Mouse (Mus musculus) ES-Bruce4 (cell line): ENCODE data around the gene Ptprk. TPM values are rescaled to one million over a fixed set of nuclear protein-coding genes. Genes with fewer than 3 reads are reported as not detected.

ENCODE experiments used
- H3K27ac ChIP-seq: 2 replicates; pipeline ENCODE4 v1.5.1; 2012; ENCODE audit warnings: low read length, inconsistent platforms; ENCODE audit not compliant: insufficient read depth
- H3K27me3 ChIP-seq: 2 replicates; pipeline ENCODE4 v1.6.1; 2012; ENCODE audit warnings: mild to moderate bottlenecking, low read length, inconsistent platforms; ENCODE audit not compliant: control insufficient read depth, poor library complexity, insufficient read depth, severe bottlenecking
- H3K36me3 ChIP-seq: 2 replicates; pipeline ENCODE4 v1.6.1; 2012; ENCODE audit warnings: inconsistent platforms, mild to moderate bottlenecking, low read length, moderate library complexity; ENCODE audit not compliant: control insufficient read depth, poor library complexity, insufficient read depth, severe bottlenecking
- H3K4me1 ChIP-seq: one replicate; pipeline ENCODE4 v1.8.1; 2011; ENCODE audit warnings: low read length; ENCODE audit not compliant: control insufficient read depth, insufficient read depth
- H3K4me3 ChIP-seq: 2 replicates; pipeline ENCODE4 v1.5.1; 2011; ENCODE audit warnings: low read depth, mild to moderate bottlenecking, low read length
- H3K9ac ChIP-seq: 2 replicates; pipeline ENCODE4 v1.6.1; 2012; ENCODE audit warnings: low read depth, mild to moderate bottlenecking, inconsistent platforms; ENCODE audit not compliant: poor library complexity, severe bottlenecking
- H3K9me3 ChIP-seq: replicated peaks from 2 replicates; pipeline ENCODE4 v1.6.1; 2012; ENCODE audit warnings: mild to moderate bottlenecking, low read length, inconsistent platforms; ENCODE audit not compliant: control insufficient read depth, poor library complexity, insufficient read depth, severe bottlenecking
- CTCF ChIP-seq: IDR thresholded peaks from one replicate; pipeline ENCODE4 v1.8.1; 2011; ENCODE audit warnings: low read depth, low read length
- EP300 ChIP-seq: IDR thresholded peaks from 2 replicates; pipeline ENCODE4 v1.6.1; 2011; ENCODE audit warnings: low read depth, low read length; ENCODE audit not compliant: insufficient read depth
- POLR2A ChIP-seq: IDR thresholded peaks from one replicate; pipeline ENCODE4 v1.8.1; 2011; ENCODE audit warnings: low read length; ENCODE audit not compliant: insufficient read depth
- polyA plus RNA-seq: library from polyadenylated mRNA; stranded (reverse); fragments of >200 nt; gene quantifications from 2 replicates; pipeline ENCODE4 v1.2.4, GENCODE M21; 2011; ENCODE audit warnings: low read depth; ENCODE audit not compliant: missing spikeins, insufficient read depth, insufficient read length

Ptprk gene
- polyA plus RNA-seq, 1 experiment: 48.9 TPM

- Histone ChIP-seq H3K9ac (no peak overlapping the region), H3K36me3 (no peaks in the 10 kb centered on the region), H3K27ac (no peak overlapping the region), H3K9me3 (no peaks in the 10 kb centered on the region; the same call in 1 of the 2 replicates), H3K4me1 (no peaks in the 10 kb centered on the region), H3K27me3 (no peaks in the 10 kb centered on the region), H3K4me3 (no peak overlapping the region)
- TF ChIP-seq POLR2A: no peak
- no peak for TF ChIP-seq CTCF
- no peak for TF ChIP-seq EP300
Measured at GRCm38 (mm10) chr10:28161306-28161705, 86.7 kb downstream of the Ptprk start.

GRCm38 (mm10) chr10:28164250-28164649 lies 89.6 kb downstream of the Ptprk start:
- Histone ChIP-seq H3K36me3 (no peaks in the 10 kb centered on the region), H3K4me1 (no peaks in the 10 kb centered on the region), H3K4me3 (no peak overlapping the region), H3K9ac (no peak overlapping the region), H3K27me3 (no peaks in the 10 kb centered on the region), H3K9me3 (no peaks in the 10 kb centered on the region; the same call in 1 of the 2 replicates), H3K27ac (no peak overlapping the region)
- TF ChIP-seq POLR2A (no peak), CTCF (no peak), EP300 (no peak)

GRCm38 (mm10) chr10:28164746-28165145 lies 90.1 kb downstream of the Ptprk start:
- Histone ChIP-seq H3K4me1 (no peaks in the 10 kb centered on the region), H3K4me3 (no peak overlapping the region)
- TF ChIP-seq CTCF (no peak), EP300 (no peak), POLR2A (no peak)

GRCm38 (mm10) chr10:28166610-28167009 lies 92.0 kb downstream of the Ptprk start:
- TF ChIP-seq EP300 (no peak), CTCF (no peak), POLR2A (no peak)
- no peaks in the 10 kb centered on the region for H3K27me3 ChIP-seq
- H3K4me3 ChIP-seq: no peak overlapping the region
- H3K4me1 ChIP-seq: no peaks in the 10 kb centered on the region
- H3K27ac ChIP-seq: no peak overlapping the region
- no peak overlapping the region for H3K9ac ChIP-seq
- no peaks in the 10 kb centered on the region; the same call in 1 of the 2 replicates for H3K9me3 ChIP-seq
- no peaks in the 10 kb centered on the region for H3K36me3 ChIP-seq

More at GRCm38 (mm10) chr10:28164746-28165145, 90.1 kb downstream of the Ptprk start:
- no peak overlapping the region for H3K9ac ChIP-seq
- no peaks in the 10 kb centered on the region for H3K9me3 ChIP-seq
- no peak overlapping the region for H3K27ac ChIP-seq
- no peaks in the 10 kb centered on the region for H3K36me3 ChIP-seq
- no peaks in the 10 kb centered on the region for H3K27me3 ChIP-seq

GRCm38 (mm10) chr10:28167097-28167496 lies 92.5 kb downstream of the Ptprk start:
- no peaks in the 10 kb centered on the region for H3K36me3 ChIP-seq
- no peak overlapping the region for H3K4me3 ChIP-seq
- no peak overlapping the region for H3K27ac ChIP-seq
- H3K27me3 ChIP-seq: no peaks in the 10 kb centered on the region
- H3K9ac ChIP-seq: no peak overlapping the region
- TF ChIP-seq EP300 (no peak), POLR2A (no peak), CTCF (no peak)
- no peaks in the 10 kb centered on the region for H3K4me1 ChIP-seq
- no peaks in the 10 kb centered on the region; the same call in 1 of the 2 replicates for H3K9me3 ChIP-seq

- no peak overlapping the region for H3K27ac ChIP-seq
- no peak overlapping the region for H3K4me3 ChIP-seq
- H3K9me3 ChIP-seq: no peaks in the 10 kb centered on the region; the same call in 1 of the 2 replicates
- no peak overlapping the region for H3K9ac ChIP-seq
- H3K27me3 ChIP-seq: no peaks in the 10 kb centered on the region
- no peaks in the 10 kb centered on the region for H3K4me1 ChIP-seq
- TF ChIP-seq CTCF (no peak), EP300 (no peak), POLR2A (no peak)
- no peaks in the 10 kb centered on the region for H3K36me3 ChIP-seq
Measured at GRCm38 (mm10) chr10:28171196-28171595, 96.6 kb downstream of the Ptprk start.
